Mouse (Mus musculus): ENCODE data around the gene Zbtb3.

Zbtb3 gene

GRCm38 (mm10) chr19:8839908-8840791 is 37.8 kb downstream of the Zbtb3 start:
- peak; percentile 65 for DNase-seq (ENCODE audit: low spot score)

GRCm38 (mm10) chr19:8841012-8841411 is 38.7 kb downstream of the Zbtb3 start:
- no peak for DNase-seq (ENCODE audit: low spot score)

- DNase-seq (ENCODE audit: low spot score) = no peak
Observed at GRCm38 (mm10) chr19:8842961-8843360, 40.6 kb downstream of the Zbtb3 start.

GRCm38 (mm10) chr19:8844371-8845129 is 42.2 kb downstream of the Zbtb3 start:
- peak; percentile 54 for DNase-seq (ENCODE audit: low spot score)

- no peak for DNase-seq (ENCODE audit: low spot score)
Observed at GRCm38 (mm10) chr19:8848356-8848755, 46.0 kb downstream of the Zbtb3 start.

GRCm38 (mm10) chr19:8850402-8850901 is 48.1 kb downstream of the Zbtb3 start, which contains the start of gene Lrrn4cl:
TSS of gene Lrrn4cl (plus strand) at chr19:8850768.
- DNase-seq (ENCODE audit: low spot score) = no peak

GRCm38 (mm10) chr19:8851639-8852038 is 49.3 kb downstream of the Zbtb3 start:
- DNase-seq (ENCODE audit: low spot score) = no peak

- DNase-seq (ENCODE audit: low spot score) = no peak
Observed at GRCm38 (mm10) chr19:8852236-8852928, 50.0 kb downstream of the Zbtb3 start.

- DNase-seq (ENCODE audit: low spot score) = no peak
Observed at GRCm38 (mm10) chr19:8853117-8853516, 50.8 kb downstream of the Zbtb3 start.

Data from spleen, adult 12 weeks (tissue).